Mouse (Mus musculus) layer of hippocampus, postnatal 36 days (tissue): ENCODE measurements at regions not wholly inside any gene's neighbourhood (a gene's known extent, or its start where the extent isn't known, plus 50 kb on each side); places are given as distances from the start of the nearest gene placed in this dataset.
"Not testable (repeated sequence)": the region's sequence is repeated elsewhere in the genome, so short reads cannot be mapped to it uniquely, and the experiment has no call there.

Experiments
- DNase-seq, 2 experiments: peaks; one replicate each; pipeline ENCODE4 v3.0.0; 2022

DNA sequence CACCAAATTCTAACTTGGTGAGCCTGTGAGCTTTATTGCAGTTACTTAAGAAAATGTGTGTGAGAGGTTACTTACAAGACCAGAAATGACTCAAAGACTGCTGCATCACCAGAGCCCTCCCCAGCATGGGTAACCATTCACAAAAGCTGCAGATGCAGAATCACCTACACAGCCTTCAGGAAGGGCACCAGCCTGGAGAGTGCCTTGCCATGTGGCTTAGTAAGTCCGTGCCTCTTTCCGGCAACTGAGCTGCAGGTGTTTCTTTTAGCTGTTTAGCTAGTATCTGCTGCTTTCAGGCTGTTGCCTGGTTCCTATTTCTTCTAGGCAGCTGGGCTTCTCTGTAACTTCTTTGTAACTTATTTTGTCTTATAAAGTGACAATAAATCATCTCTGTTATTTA, 213.2 kb upstream of the Stxbp6 start:
- no peak for DNase-seq

GRCm38 (mm10) chr12:45256309-45256708, 181.8 kb upstream of the Stxbp6 start:
- no peak for DNase-seq

- DNase-seq: no peak
Measured at GRCm38 (mm10) chr12:45211131-45211530, 136.6 kb upstream of the Stxbp6 start.

GRCm38 (mm10) chr12:45195304-45195920, 120.9 kb upstream of the Stxbp6 start:
- no peak for DNase-seq

DNA sequence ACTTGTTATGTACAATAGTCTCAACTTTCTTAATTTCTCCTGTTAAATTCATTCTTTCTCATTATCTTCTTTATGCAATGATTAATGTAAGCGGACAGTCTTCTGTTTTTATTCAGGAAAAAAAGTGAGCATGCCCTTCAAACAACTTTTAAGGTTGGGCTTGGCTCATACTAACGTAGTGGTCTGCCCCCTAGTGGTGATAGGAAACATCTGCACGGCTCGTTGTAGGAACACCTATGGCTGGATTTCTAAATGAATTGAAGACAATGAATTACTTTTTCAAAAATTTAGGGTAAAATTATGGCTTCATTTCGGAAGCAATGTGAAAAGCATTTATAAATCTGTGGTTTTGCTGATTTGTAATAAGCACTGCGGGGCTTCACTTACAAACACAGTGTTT, 112.6 kb upstream of the Stxbp6 start:
- DNase-seq: no peak

- no peak for DNase-seq
Measured at GRCm38 (mm10) chr12:45184510-45184909, 110.0 kb upstream of the Stxbp6 start.

DNA sequence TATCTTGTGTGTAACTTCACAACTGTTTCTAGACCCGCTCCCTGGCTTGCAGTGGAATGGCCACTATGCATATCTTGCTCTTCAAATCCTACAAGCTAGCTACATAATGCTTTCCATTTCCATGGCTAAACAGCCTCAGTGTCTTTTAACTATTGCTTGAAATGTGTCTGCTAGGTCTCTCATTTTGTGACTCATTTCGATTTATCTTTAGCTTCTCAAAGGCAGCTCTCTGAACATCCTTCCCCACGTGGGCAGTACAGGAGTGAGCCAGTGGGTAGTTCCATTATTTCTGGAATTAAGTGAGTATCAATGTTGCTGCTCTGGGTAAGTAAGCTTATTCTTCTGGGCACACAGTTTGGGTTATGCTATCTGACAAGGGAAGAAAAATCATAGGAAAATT, 102.9 kb upstream of the Stxbp6 start:
- DNase-seq: no peak

GRCm38 (mm10) chr12:45175259-45175658, 100.8 kb upstream of the Stxbp6 start:
- not testable (repeated sequence) for DNase-seq

DNA sequence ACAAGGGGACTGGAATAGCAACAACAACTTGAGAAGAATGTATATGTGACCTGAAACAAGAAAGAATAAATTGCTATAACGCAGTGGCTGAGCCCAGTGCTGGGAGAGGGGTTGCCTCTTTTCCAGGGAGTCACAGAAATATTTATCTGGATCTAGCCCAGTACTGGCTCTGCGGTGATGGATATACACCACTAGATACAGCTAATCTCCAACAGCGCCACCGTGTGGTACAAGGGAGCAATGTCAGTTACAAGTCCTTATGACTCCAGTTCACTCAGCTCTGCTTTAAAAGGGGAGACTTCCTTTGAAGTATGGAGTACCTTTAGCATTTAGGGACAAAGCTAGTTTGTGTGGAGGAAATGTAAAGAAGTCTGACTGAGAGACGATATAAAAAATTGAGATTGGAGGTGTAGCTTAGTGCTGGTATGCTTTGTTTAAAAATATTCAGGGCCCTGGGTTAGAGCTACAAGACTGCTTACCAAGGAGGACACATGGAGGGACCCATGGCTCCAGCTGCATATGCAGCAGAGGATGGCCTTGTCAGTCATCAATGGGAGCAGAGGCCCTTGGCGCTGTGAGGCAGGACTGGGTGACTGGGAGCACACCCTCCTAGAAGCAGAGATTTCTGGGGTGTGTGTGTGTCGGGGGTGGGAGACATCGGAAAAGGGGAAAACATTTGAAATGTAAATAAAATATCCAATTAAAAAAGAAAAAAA, 97.6 kb upstream of the Stxbp6 start:
- peak; percentile 56 to 70 for DNase-seq

- DNase-seq: no peak
Measured at GRCm38 (mm10) chr12:45162011-45162410, 87.5 kb upstream of the Stxbp6 start.

DNA sequence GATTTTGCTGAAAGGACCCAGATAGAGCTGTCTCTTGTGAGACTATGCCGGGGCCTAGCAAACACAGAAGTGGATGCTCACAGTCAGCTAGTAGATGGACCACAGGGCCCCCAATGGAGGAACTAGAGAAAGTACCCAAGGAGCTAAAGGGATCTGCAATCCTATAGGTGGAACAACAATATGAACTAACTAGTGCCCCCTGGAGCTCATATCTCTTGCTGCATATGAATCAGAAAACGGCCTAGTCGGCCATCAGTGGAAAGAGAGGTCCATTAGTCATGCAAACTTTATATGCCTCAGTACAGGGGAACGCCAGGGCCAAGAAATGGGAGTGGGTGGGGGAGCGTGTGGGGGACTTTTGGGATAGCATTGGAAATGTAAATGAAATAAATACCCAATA, 87.1 kb upstream of the Stxbp6 start:
- not testable (repeated sequence) for DNase-seq

DNA sequence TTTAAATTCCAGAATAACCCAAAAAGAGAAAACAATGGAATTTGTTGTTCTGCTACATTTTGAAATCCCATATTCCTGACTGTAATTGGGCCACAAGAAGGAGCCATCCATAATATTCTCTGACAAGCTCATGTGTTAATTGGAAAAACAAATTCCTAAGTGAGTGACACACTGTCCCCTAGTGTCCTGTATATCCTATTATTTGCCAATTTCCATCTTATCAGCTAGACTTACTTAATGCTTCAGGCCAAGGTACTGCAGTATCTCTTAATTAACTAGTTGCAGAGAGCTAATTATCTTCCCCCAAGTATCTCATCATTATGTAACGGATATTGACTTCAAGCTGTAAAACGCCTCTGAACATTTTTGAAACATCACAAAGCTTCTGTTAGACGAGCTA, 84.5 kb upstream of the Stxbp6 start:
- no peak for DNase-seq

DNA sequence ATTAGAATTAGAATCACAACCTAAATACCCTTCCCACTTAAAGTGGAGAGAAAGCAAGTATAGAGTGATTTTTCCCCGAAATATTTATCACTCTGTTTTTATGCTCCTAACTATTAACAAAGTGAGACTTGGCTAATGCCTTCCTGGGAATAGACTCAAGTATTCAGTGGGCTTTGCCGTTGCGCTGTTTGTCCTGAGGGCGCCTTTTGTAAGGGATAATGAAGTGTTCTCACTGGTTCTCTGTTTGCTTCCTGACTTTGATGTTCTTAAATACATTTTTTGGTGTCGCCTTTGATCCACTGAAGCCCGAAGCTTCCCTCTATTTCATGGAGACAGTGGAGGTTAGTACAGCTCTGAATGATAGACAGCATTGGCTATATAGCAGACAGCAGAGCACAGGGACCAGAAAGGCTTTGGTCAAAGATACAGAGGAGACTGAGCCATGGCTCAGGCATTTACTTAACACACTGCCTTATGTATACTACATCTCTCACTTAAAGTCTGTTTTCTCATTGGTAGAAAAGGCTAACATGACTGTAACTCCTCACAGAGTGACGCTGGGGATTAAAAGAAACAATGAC, 63.0 kb upstream of the Stxbp6 start:
- no peak for DNase-seq

DNA sequence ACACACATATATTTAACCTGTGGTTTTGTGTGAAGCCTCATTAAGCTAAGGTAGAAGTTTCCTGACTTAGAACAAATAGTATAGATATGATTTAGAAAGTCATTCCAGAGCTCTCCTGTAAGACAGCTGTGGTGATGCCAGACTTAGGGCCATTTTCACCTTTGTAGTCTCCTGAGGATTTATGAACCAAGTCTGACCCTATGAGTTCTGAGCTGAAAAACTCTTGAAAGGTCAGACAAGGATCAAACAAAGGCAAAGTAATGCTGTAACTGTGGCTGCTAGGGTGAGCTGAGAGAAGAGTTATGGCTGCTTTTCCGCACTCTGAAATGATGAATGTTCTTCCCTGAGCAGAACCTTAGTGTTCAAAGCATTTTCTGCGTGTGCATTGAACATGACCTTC, 58.9 kb upstream of the Stxbp6 start:
- no peak for DNase-seq

DNA sequence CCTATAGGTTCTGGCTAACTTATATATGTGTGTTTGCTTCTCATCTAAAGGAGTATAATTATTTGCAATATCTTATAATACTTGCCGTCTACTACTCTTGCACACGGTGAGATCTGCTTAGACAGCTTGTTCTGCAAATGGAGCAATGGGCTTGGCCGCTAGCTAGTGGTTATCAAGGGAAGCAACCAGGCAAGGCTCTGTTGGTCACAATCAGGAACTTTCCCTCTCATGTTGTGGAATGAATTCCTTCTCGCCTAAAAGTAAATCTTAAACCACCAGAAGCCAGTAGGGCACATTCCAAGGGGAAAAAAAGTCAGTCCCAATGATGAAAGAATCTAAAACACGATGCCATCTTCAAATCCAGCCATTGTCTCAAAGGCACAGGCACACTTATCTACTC, 56.6 kb upstream of the Stxbp6 start:
- no peak for DNase-seq

GRCm38 (mm10) chr12:45125866-45126265, 51.4 kb upstream of the Stxbp6 start:
- no peak for DNase-seq
